Mouse (Mus musculus) MEL (cell line): ENCODE data around the gene Lmbrd2. TPM values are rescaled to one million over a fixed set of nuclear protein-coding genes. Genes with fewer than 3 reads are reported as not detected.
"Not testable (repeated sequence)": the region's sequence is repeated elsewhere in the genome, so short reads cannot be mapped to it uniquely, and the experiment has no call there.

Source experiments
- DNase-seq: peaks from one replicate; pipeline ENCODE4 v3.0.0; 2011; ENCODE audit warnings: low read depth, low spot score
- H3K27ac ChIP-seq: 2 replicates; pipeline ENCODE4 v1.5.1; 2012; ENCODE audit warnings: low read depth, mild to moderate bottlenecking, control low read depth, low read length, moderate library complexity; ENCODE audit not compliant: control insufficient read depth
- H3K27me3 ChIP-seq, 2 experiments: fragments of 150-350 bp in 1 of 2; sonication (generic) in 1 of 2; 2 replicates each; pipeline ENCODE4 v1.6.1; 2012; ENCODE audit warnings: low read length in 2 of 2, mild to moderate bottlenecking in 2 of 2, improper control_type of control experiment in 1 of 2, moderate library complexity in 1 of 2; ENCODE audit not compliant: insufficient read depth in 2 of 2, control insufficient read depth in 1 of 2
- H3K36me3 ChIP-seq, 2 experiments: 2 replicates each; pipeline ENCODE4 v1.6.1; 2012 to 2014; ENCODE audit warnings: low read length in 2 of 2, improper control_type of control experiment in 1 of 2, inconsistent platforms in 1 of 2, mild to moderate bottlenecking in 1 of 2; ENCODE audit not compliant: insufficient read depth in 2 of 2, control insufficient read depth in 1 of 2
- H3K4me1 ChIP-seq, 2 experiments: fragments of 150-350 bp in 1 of 2; sonication (generic) in 1 of 2; 2 replicates each; pipeline ENCODE4 v1.6.1; 2012; ENCODE audit warnings: low read length in 2 of 2, improper control_type of control experiment in 1 of 2, mild to moderate bottlenecking in 1 of 2; ENCODE audit not compliant: insufficient read depth in 2 of 2, control insufficient read depth in 1 of 2
- H3K4me3 ChIP-seq, 2 experiments: fragments of 150-350 bp in 1 of 2; sonication (generic) in 1 of 2; 2 replicates each; pipeline ENCODE4 v1.5.1; 2012; ENCODE audit warnings: low read depth in 2 of 2, low read length in 2 of 2, mild to moderate bottlenecking in 2 of 2, moderate library complexity in 2 of 2, control low read depth in 1 of 2, improper control_type of control experiment in 1 of 2; ENCODE audit not compliant: control insufficient read depth in 1 of 2, insufficient read depth in 1 of 2
- H3K79me2 ChIP-seq: 2 replicates; pipeline ENCODE4 v1.6.1; 2012; ENCODE audit warnings: mild to moderate bottlenecking, low read length, moderate library complexity; ENCODE audit not compliant: control insufficient read depth, poor library complexity, insufficient read depth
- H3K9ac ChIP-seq: 2 replicates; pipeline ENCODE4 v1.6.1; 2012; ENCODE audit warnings: low read depth, mild to moderate bottlenecking, control low read depth, low read length, moderate library complexity; ENCODE audit not compliant: control insufficient read depth, poor library complexity, severe bottlenecking
- H3K9me3 ChIP-seq: fragments of 150-350 bp; sonication (generic); replicated peaks from 2 replicates; pipeline ENCODE4 v1.6.1; 2012; ENCODE audit warnings: mild to moderate bottlenecking, low read length, improper control_type of control experiment, moderate library complexity; ENCODE audit not compliant: insufficient read depth
- BHLHE40 ChIP-seq: IDR thresholded peaks from 2 replicates; pipeline ENCODE4 v1.6.1; 2012; ENCODE audit warnings: low read depth, mild to moderate bottlenecking, inconsistent platforms, low read length, improper control_type of control experiment, borderline replicate concordance
- CHD2 ChIP-seq: IDR thresholded peaks from 2 replicates; pipeline ENCODE4 v1.6.1; 2011; ENCODE audit warnings: low read length, improper control_type of control experiment
- CTCF ChIP-seq, 3 experiments: IDR thresholded peaks in 2 of 3; conservative IDR thresholded peaks in 1 of 3; 2 replicates each; pipeline ENCODE4 v1.5.1; 2011 to 2012; ENCODE audit warnings: low read length in 3 of 3, low read depth in 2 of 3, mild to moderate bottlenecking in 2 of 3, improper control_type of control experiment in 1 of 3, inconsistent platforms in 1 of 3, mixed read lengths in 1 of 3, moderate library complexity in 1 of 3; ENCODE audit not compliant: control insufficient read depth in 1 of 3, insufficient read depth in 1 of 3, poor library complexity in 1 of 3, severe bottlenecking in 1 of 3
- E2F4 ChIP-seq: IDR thresholded peaks from 2 replicates; pipeline ENCODE4 v1.6.1; 2011; ENCODE audit warnings: low read depth, low read length, improper control_type of control experiment, borderline replicate concordance
- EP300 ChIP-seq, 2 experiments: IDR thresholded peaks; 2 replicates each; pipeline ENCODE4 v1.6.1; 2011; ENCODE audit warnings: improper control_type of control experiment in 2 of 2, low read length in 2 of 2, low read depth in 1 of 2, mild to moderate bottlenecking in 1 of 2
- ETS1 ChIP-seq: IDR thresholded peaks from 2 replicates; pipeline ENCODE4 v1.6.1; 2012; ENCODE audit warnings: low read depth, mild to moderate bottlenecking, inconsistent platforms, low read length, improper control_type of control experiment, moderate library complexity
- JUND ChIP-seq: IDR thresholded peaks from 2 replicates; pipeline ENCODE4 v1.6.1; 2011; ENCODE audit warnings: low read depth, mild to moderate bottlenecking, improper control_type of control experiment, low read length
- MAX ChIP-seq: IDR thresholded peaks from 2 replicates; pipeline ENCODE4 v1.6.1; 2011; ENCODE audit warnings: low read length, improper control_type of control experiment
- NELFE ChIP-seq: IDR thresholded peaks from 2 replicates; pipeline ENCODE4 v1.6.1; 2011; ENCODE audit warnings: low read depth, low read length, improper control_type of control experiment
- NRF1 ChIP-seq: IDR thresholded peaks from 2 replicates; pipeline ENCODE4 v1.6.1; 2014; ENCODE audit warnings: low read depth, mild to moderate bottlenecking, inconsistent platforms, low read length, improper control_type of control experiment, moderate library complexity; ENCODE audit not compliant: poor library complexity, insufficient read depth, severe bottlenecking
- POLR2AphosphoS5 ChIP-seq: IDR thresholded peaks from 2 replicates; pipeline ENCODE4 v1.6.1; 2012; ENCODE audit warnings: low read depth, borderline replicate concordance, mild to moderate bottlenecking, inconsistent platforms, low read length, moderate library complexity, mixed read lengths
- SMC3 ChIP-seq: IDR thresholded peaks from 2 replicates; pipeline ENCODE4 v1.6.1; 2011; ENCODE audit warnings: low read depth, low read length, improper control_type of control experiment
- ZC3H11A ChIP-seq: IDR thresholded peaks from 2 replicates; pipeline ENCODE4 v1.6.1; 2012; ENCODE audit warnings: low read depth, mild to moderate bottlenecking, inconsistent platforms, low read length, improper control_type of control experiment
- polyA plus RNA-seq, 2 experiments: library from polyadenylated mRNA; stranded (reverse) in 1 of 2; unstranded in 1 of 2; fragments of >175 nt in 1 of 2; fragments of >200 nt in 1 of 2; gene quantifications; 2 replicates each; pipeline versions ENCODE4 v1.2.1 to v1.2.4; 2012; ENCODE audit warnings: low replicate concordance in 2 of 2, low read depth in 1 of 2; ENCODE audit not compliant: insufficient read length in 2 of 2, insufficient read depth in 1 of 2, missing spikeins in 1 of 2
- total RNA-seq: library from RNA; depleted of rRNA; stranded (reverse); fragments of 300-350 nt; gene quantifications from 2 replicates; pipeline ENCODE4 v1.2.3, GENCODE M21; 2012; rRNA removed

The Lmbrd2 gene
- total and polyA plus RNA-seq, 3 experiments: 7.9 to 62.9 (median 8.2) TPM

DNA sequence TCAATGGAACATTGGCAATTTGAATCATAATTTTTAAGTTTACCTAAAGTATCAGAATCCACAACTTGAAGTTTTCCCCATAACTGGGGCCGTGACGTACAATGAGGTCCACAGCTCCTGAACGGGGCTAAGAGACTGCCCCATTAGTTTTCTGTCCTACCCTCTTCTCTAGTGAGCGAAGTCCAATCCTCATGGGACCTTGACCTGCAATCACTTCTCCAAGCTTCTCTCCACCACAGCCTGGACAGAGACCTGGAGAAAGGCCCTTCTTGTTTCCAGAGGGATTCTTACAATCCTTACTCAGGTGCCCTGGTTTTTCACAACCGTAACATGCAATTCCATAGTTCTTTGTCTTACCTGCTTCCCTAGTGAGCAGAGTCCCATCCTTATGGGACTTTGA, 76.1 kb downstream of the Lmbrd2 start:
- no peak for DNase-seq
- H3K4me1 ChIP-seq: peaks cover 7% of the 10 kb centered on the region in 2 experiments; a peak in 3 of 4 replicates
- H3K27ac ChIP-seq: no peak overlapping the region
- H3K9me3 ChIP-seq: no peaks in the 10 kb centered on the region
- H3K27me3 ChIP-seq: no peaks in the 10 kb centered on the region
- no peak overlapping the region for H3K4me3 ChIP-seq
- peaks cover 0 to 7% of the 10 kb centered on the region in 2 experiments; a peak in 2 of 4 replicates for H3K36me3 ChIP-seq
- no peaks in the 10 kb centered on the region for H3K79me2 ChIP-seq
- TF ChIP-seq JUND: no peak
- no peak for TF ChIP-seq CTCF (IDR thresholded peaks at IDR 0.05 in 2 of 3, conservative IDR thresholded peaks at IDR 0.05 in 1 of 3; ENCODE audit: control insufficient read depth in 1 of 3, insufficient read depth in 1 of 3, low read depth in 2 of 3, low read length in 3 of 3, poor library complexity in 1 of 3, severe bottlenecking in 1 of 3)
- no peak overlapping the region for H3K9ac ChIP-seq

DNA sequence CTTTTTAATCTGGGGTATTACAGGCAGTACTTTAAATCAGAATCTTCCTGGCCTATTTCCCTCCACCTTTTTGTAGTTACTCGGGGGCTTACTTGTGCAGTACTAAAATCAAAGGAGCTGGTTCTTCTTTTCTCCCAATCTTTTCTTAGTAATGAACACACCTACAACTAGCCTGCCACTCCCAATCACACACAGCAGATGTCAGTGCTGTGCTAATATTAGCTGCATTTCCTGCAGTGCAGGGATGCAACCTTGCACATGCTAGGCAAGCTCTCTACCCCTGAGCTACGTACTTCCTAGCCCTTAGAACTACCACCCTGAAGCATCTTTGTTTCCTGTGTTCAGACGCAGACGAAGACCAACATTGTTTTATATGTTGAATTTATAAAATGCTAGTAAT, 90.6 kb downstream of the Lmbrd2 start:
- H3K36me3 ChIP-seq, H3K4me1 ChIP-seq, DNase-seq, H3K27me3 ChIP-seq, H3K79me2 ChIP-seq, H3K4me3 ChIP-seq, H3K9ac ChIP-seq, H3K27ac ChIP-seq, H3K9me3 ChIP-seq: not testable (repeated sequence)

DNA sequence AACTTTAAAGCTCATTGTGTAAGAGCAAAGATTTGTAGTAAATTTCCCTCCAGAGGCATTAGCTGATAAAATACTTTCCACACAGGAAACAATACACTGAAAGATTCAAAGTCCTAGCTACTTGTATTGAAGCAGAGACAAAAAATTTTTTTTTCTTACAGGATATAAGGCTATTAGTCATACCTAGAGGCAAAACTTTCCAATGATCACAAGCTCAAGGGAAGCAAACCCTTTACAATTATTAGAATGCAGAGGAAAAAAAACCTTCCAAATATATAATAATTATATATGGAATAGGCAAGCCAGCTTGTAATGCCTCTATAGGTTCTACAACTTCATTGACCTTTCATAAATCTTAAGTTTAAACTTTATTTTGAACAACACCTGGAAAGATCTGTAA, 106.0 kb downstream of the Lmbrd2 start:
- Histone ChIP-seq H3K4me1 (no peaks in the 10 kb centered on the region), H3K4me3 (no peak overlapping the region), H3K9me3 (no peaks in the 10 kb centered on the region), H3K9ac (no peak overlapping the region), H3K27ac (no peak overlapping the region), H3K79me2 (no peaks in the 10 kb centered on the region), H3K36me3 (no peaks in the 10 kb centered on the region), H3K27me3 (peaks cover 4% of the 10 kb centered on the region in 2 experiments)
- no peak for DNase-seq
- TF ChIP-seq BHLHE40: no peak
- TF ChIP-seq NRF1: no peak
- no peak for TF ChIP-seq CHD2
- TF ChIP-seq POLR2AphosphoS5: no peak
- no peak for TF ChIP-seq MAX
- TF ChIP-seq NELFE: no peak
- TF ChIP-seq ETS1: no peak
- no peak for TF ChIP-seq EP300 (IDR thresholded peaks at IDR 0.05; ENCODE audit: low read depth in 1 of 2, low read length in 2 of 2)
- no peak for TF ChIP-seq E2F4
- no peak for TF ChIP-seq SMC3
- TF ChIP-seq ZC3H11A: no peak

Other genes with a start within 250 kb of the Lmbrd2 start
- gene Ranbp3l, start 172.6 kb upstream of the Lmbrd2 start, total RNA-seq: not detected in 2 replicates
- under 1 TPM in 1 of 2 experiments, not detected in 1; 0.06 TPM for gene Ranbp3l, start 172.6 kb upstream of the Lmbrd2 start, polyA plus RNA-seq
- 168 and 221 TPM in 2 replicates for gene Nadk2, start 69.3 kb upstream of the Lmbrd2 start, total RNA-seq
- gene Nadk2, start 69.3 kb upstream of the Lmbrd2 start, polyA plus RNA-seq: 100 to 1,000 TPM; 361 to 659 TPM
- 40.2 and 46.9 TPM in 2 replicates for gene Skp2, start 14.9 kb downstream of the Lmbrd2 start, total RNA-seq
- gene Skp2, start 14.9 kb downstream of the Lmbrd2 start, polyA plus RNA-seq: 10 to 100 TPM in 1 of 2 experiments, not detected in 1; 61.4 TPM
- gene Ugt3a1, start 136.3 kb downstream of the Lmbrd2 start, total RNA-seq: not detected in 2 replicates
- gene Ugt3a1, start 136.3 kb downstream of the Lmbrd2 start, polyA plus RNA-seq: not detected
- gene Ugt3a2, start 195.0 kb downstream of the Lmbrd2 start, total RNA-seq: not detected in 2 replicates
- gene Ugt3a2, start 195.0 kb downstream of the Lmbrd2 start, polyA plus RNA-seq: not detected